Mouse (Mus musculus) 416B (cell line): ENCODE data around the gene Uggt1.

Source experiments
- DNase-seq: peaks from one replicate; pipeline ENCODE4 v3.0.0; 2011; ENCODE audit warnings: low read depth

Gene Uggt1

GRCm38 (mm10) chr1:36114844-36115243, 129.7 kb downstream of the Uggt1 start:
- no peak for DNase-seq

- DNase-seq: no peak
Measured at GRCm38 (mm10) chr1:36113670-36114069, 130.8 kb downstream of the Uggt1 start.

DNA sequence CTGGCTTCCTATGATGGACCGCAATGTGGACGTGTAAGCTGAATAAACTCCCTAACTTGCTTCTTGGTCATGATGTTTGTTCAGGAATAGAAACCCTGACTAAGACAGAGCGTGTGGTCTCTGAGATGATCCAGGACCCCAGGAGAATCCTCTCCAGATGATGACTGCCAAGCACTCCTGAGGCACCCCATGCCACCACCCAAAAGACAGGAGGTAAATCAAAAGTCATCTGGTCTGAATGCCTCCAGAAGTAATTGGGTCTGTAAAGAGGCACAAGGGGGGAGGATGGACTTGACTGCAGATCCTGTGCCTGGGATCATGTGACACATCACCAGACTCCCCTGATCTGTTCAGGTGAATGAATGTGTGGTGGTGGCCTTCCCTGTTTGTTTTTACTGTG, 131.9 kb downstream of the Uggt1 start:
- DNase-seq: no peak

- no peak for DNase-seq
Measured at GRCm38 (mm10) chr1:36109987-36110386, 134.5 kb downstream of the Uggt1 start.

GRCm38 (mm10) chr1:36105917-36106706, 138.4 kb downstream of the Uggt1 start:
- DNase-seq: no peak

DNA sequence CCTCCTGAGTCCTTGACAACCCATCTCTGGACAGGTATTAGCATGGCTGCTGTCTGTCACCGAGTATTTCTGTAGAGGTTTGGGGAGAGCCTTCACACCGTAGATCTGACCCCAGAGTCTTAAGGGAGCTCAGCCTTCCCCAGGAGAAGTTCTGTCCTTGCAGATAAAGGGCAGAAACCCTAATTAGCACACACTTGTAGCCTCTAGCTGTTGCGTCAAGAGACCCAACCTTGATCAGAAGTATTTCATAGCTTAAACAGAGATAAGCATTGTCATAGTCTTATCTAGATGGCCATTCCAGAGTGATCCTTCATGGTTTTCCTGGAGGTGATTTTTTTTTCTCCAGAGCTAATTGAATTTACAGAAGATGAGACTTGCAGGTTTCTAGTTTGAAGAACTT, 144.1 kb downstream of the Uggt1 start:
- DNase-seq: no peak

DNA sequence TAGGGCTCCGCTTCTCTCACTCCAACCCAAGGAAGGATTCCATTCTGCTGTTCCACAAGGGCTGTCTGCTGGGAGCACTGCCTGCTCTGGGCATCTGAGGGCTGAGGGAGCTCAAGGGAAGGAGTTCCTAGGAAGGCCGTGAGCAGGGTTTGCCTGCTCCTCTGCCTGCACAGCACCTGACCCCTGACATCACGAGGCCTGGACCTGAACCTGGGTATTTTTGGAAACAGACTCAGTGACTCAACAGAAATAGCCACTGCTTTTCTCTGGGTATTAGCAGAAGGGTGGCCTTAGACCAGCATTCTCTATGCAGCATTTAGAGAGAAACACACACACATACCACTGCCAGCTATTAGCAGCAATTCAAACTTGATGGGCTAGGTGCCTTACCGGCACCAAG, 146.1 kb downstream of the Uggt1 start:
- DNase-seq: no peak

DNA sequence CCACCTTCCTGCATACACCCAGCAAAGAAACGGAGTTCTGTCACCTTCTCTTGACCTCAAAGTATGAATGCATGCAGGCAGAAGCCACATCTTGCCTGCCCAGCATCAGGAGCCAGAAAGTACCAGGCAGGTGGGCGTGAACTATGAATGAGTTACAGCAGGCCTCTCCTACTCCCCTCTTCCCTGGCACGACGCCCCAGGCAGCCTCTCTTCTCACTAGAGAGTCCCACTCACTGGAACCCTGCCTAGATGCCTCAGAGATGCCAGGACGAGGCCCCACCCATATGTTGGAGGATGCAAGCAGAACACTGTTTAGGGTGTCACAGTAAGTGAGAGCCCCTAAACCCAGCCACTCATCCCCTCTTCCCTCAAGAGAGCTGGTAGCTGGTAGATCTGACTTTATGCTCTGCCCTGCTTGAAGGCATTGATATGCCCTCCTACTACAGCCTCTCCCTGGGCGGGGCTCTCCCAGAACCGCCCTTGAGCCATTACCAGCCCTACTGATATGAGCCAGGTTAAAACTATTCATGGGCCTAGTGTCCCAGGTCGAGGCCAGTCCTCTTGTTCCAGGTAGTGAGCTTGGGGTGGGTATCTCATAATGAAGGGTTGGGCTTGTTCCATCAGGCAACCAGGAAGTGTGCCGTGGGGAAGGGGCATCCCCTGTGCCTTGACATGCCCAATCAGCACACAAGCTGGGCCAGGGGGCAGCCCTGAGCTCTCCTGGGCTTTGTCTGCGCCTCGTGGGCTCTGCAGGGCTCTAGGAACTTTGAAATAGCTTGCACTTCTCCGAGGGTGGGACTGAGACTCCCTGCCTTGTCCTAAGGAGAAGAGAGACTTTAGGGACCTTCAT, 148.9 kb downstream of the Uggt1 start:
- DNase-seq: no peak

GRCm38 (mm10) chr1:36093741-36094140, 150.8 kb downstream of the Uggt1 start:
- no peak for DNase-seq

- no peak for DNase-seq
Measured at GRCm38 (mm10) chr1:36091246-36091645, 153.3 kb downstream of the Uggt1 start.

- no peak for DNase-seq
Measured at GRCm38 (mm10) chr1:36090722-36091110, 153.8 kb downstream of the Uggt1 start.
